Mouse (Mus musculus) C2C12 (cell line): ENCODE data around the gene Capn9.

Experiments used
- CEBPB ChIP-seq: IDR thresholded peaks from one replicate; pipeline ENCODE4 v1.6.1; 2011; ENCODE audit warnings: low read depth, mild to moderate bottlenecking, control low read depth, moderate library complexity
- CTCF ChIP-seq: IDR thresholded peaks from one replicate; pipeline ENCODE4 v1.5.1; 2011; ENCODE audit not compliant: control insufficient read depth, insufficient read depth, insufficient read length
- FOSL1 ChIP-seq: IDR thresholded peaks from one replicate; pipeline ENCODE4 v1.8.0; 2011; ENCODE audit warnings: mild to moderate bottlenecking, low read length; ENCODE audit not compliant: poor library complexity, insufficient read depth, severe bottlenecking
- MAX ChIP-seq: IDR thresholded peaks from one replicate; pipeline ENCODE4 v1.6.1; 2011; ENCODE audit warnings: mild to moderate bottlenecking, control low read depth
- MYOD1 ChIP-seq: IDR thresholded peaks from one replicate; pipeline ENCODE4 v1.6.1; 2011; ENCODE audit warnings: low read depth; ENCODE audit not compliant: control insufficient read depth, insufficient read length
- MYOG ChIP-seq: IDR thresholded peaks from one replicate; pipeline ENCODE4 v1.6.1; 2011; ENCODE audit not compliant: control insufficient read depth, insufficient read length; ENCODE audit errors: extremely low read depth
- USF1 ChIP-seq: IDR thresholded peaks from one replicate; pipeline ENCODE4 v1.6.1; 2011; ENCODE audit warnings: low read depth, mild to moderate bottlenecking, control low read depth, moderate library complexity

- TF ChIP-seq CTCF (no peak), MYOG (no peak), MYOD1 (no peak), FOSL1 (no peak), USF1 (no peak), MAX (no peak), CEBPB (no peak)
Observed at GRCm38 (mm10) chr8:124662446-124663111, 86.7 kb downstream of the Capn9 start.
